Mouse (Mus musculus): ENCODE data around the gene Serinc3.

DNA sequence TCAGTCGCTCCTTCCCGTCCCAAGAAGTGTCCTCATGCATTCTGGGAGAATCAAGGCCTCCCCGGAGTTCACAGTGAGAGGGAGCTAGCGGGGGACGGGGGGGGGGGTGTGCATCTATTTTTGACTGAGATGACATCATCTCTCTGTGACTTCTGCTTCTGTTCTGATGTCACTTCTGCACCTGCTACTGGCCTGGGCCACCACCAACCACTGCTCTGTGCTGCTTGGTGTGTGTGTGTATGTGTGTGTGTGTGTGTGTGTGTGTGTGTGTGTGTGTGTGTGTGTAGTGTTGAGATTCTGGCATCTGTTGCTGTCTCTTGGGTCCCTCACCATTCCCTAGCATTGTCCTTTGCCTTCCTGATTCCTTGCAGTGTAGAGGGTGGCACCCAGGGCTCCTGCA is 57.4 kb downstream of the Serinc3 start:
- TF ChIP-seq CTCF (IDR thresholded peaks at IDR 0.05; ENCODE audit: borderline replicate concordance, insufficient read depth, low read length) (no peak), POLR2A (IDR thresholded peaks at IDR 0.05; ENCODE audit: low read depth, low read length) (no peak)
